Mouse (Mus musculus) macrophage (primary cell): ENCODE measurements around the gene Krtap19-2. TPM values are rescaled to one million over a fixed set of nuclear protein-coding genes. Genes with fewer than 3 reads are reported as not detected.

Source experiments
- H3K27ac ChIP-seq: fragments of 350-480 bp; formaldehyde crosslinking; 2 replicates; pipeline ENCODE4 v1.9.0; 2021
- H3K36me3 ChIP-seq: fragments of 350-480 bp; formaldehyde crosslinking; 2 replicates; pipeline ENCODE4 v1.9.0; 2021; ENCODE audit errors: inconsistent target
- H3K4me3 ChIP-seq: fragments of 350-480 bp; formaldehyde crosslinking; 2 replicates; pipeline ENCODE4 v1.9.0; 2021; ENCODE audit errors: inconsistent target
- H3K79me2 ChIP-seq: fragments of 350-480 bp; formaldehyde crosslinking; 2 replicates; pipeline ENCODE4 v1.9.0; 2021; ENCODE audit errors: inconsistent target
- WGBS: methylation state at CpG from one replicate; pipeline ENCODE4 v1.1.7; 2026; ENCODE audit warnings: inconsistent platforms; ENCODE audit not compliant: missing documents; 5-methylcytosine and 5-hydroxymethylcytosine counted together
- polyA plus RNA-seq: library from polyadenylated mRNA; stranded (reverse); fragments of 250-400 nt; gene quantifications from 3 replicates; pipeline ENCODE4 v1.2.4, GENCODE M21; 2018; ENCODE audit warnings: inconsistent platforms
- total RNA-seq, 78 experiments: library from RNA; depleted of rRNA; stranded (reverse); fragments of 250-400 nt; gene quantifications; 1 replicate in 9 of 78; 2 replicates in 24 of 78; 3 replicates in 43 of 78; 4 replicates in 2 of 78; pipeline ENCODE4 v1.2.4; 2018; ENCODE audit warnings: inconsistent platforms in 56 of 78

Krtap19-2 gene
- total RNA-seq (2018; cell fraction: chromatin; rRNA removed), result not detected
- total RNA-seq (2018; cell fraction: cytosol; rRNA removed), result not detected
- not detected for total RNA-seq (2018; cell fraction: nucleus; rRNA removed)
- not detected in 3 replicates for polyA plus RNA-seq

DNA sequence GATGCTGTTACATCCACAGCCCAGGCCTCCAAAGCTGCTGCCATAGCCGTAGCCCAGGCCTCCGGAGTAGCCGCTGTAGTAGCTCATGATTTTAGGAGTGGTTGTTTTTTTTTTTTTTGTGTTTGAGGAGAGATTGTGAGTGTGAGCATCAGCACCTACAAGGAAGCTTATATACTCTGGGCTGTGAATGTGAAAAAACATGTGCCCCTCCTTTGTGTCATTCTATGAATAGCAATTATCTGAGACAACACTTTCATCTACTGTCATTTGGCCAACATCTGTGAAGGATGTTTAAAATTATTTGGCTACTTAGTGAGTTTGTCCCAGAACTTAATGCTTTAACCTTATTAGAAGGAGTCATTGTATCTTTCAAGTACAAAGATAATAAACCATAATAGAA lies at the start of gene Krtap19-2:
Krtap19-2 (minus strand) TSS at position 101 of the 400 bp plus-strand sequence.
- 89% methylated on average over 3 of the region's 3 CpGs for WGBS
- no peak within 1 kb of the TSS for H3K27ac ChIP-seq

DNA sequence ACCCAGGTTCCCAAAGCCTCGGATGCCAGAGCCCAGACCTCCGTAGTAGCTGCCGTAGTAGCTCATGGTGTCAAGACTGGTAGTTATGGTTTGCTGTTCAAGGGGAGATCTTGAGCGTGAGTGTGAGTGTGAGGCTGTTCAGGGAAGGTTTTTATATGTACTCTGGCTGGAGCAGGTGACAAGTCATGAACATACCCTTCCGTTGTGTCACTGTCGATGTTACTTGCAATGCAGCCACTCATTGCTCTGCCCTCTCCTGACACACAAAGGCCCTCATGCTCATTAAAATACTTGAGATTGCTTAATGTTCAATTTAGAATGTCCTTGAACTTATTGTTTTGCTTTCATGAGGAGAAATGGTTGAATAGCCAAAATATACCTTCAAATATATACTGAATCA lies 22.3 kb upstream of the Krtap19-2 start, which contains the start of gene Krtap19-5:
Krtap19-5 (minus strand) TSS at position 101 of the 400 bp plus-strand sequence.
- H3K79me2 ChIP-seq, result no peaks in the 10 kb centered on the region
- H3K36me3 ChIP-seq, result no peaks in the 10 kb centered on the region
- H3K4me3 ChIP-seq, result no peak within 1 kb of the TSS
- WGBS, result 92% methylated on average over 6 of the region's 6 CpGs
- no peak within 1 kb of the TSS for H3K27ac ChIP-seq

More for the DNA sequence above, at the start of gene Krtap19-2:
- Histone ChIP-seq H3K4me3 (no peak within 1 kb of the TSS), H3K79me2 (no peaks in the 10 kb centered on the region), H3K36me3 (no peaks in the 10 kb centered on the region)

- 90% methylated on average over 5 of the region's 6 CpGs for WGBS
- Histone ChIP-seq H3K79me2 (no peaks in the 10 kb centered on the region), H3K4me3 (no peak overlapping the region), H3K36me3 (no peaks in the 10 kb centered on the region), H3K27ac (no peak overlapping the region)
Observed at GRCm38 (mm10) chr16:88886870-88887269, 12.8 kb upstream of the Krtap19-2 start.

- H3K27ac ChIP-seq, result no peak within 1 kb of the TSS
- WGBS, result 84% methylated on average over 5 of the region's 5 CpGs
- no peaks in the 10 kb centered on the region for H3K36me3 ChIP-seq
- no peaks in the 10 kb centered on the region for H3K79me2 ChIP-seq
- no peak within 1 kb of the TSS for H3K4me3 ChIP-seq
Observed at GRCm38 (mm10) chr16:88884989-88885388, 10.9 kb upstream of the Krtap19-2 start, which contains the start of gene Krtap19-4. Gene Krtap19-4 (minus strand): TSS chr16:88885089.

- Histone ChIP-seq H3K79me2 (no peaks in the 10 kb centered on the region), H3K27ac (no peak within 1 kb of the TSS), H3K36me3 (no peaks in the 10 kb centered on the region), H3K4me3 (no peak within 1 kb of the TSS)
- WGBS, result 79% methylated on average over 2 of the region's 2 CpGs
Observed at GRCm38 (mm10) chr16:88877938-88878337, 3.9 kb upstream of the Krtap19-2 start, which contains the start of gene Krtap19-3. Gene Krtap19-3 (minus strand): TSS chr16:88878038.

DNA sequence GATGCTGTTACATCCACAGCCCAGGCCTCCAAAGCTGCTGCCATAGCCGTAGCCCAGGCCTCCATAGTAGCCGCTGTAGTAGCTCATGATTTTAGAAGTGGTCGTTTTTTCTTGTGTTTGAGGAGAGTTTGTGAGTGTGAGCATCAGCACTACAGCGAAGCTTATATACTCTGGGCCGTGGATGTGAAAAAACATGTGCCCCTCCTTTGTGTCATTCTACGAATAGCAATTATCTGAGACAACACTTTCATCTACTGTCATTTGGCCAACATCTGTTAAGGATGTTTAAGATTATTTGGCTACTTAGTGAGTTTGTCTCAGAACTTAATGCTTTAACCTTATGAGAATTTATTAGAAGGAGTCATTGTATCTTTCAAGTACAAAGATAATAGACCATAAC lies 4.8 kb downstream of the Krtap19-2 start, which contains the start of gene Krtap19-1:
Krtap19-1 (minus strand) TSS at position 101 of the 400 bp plus-strand sequence.
- 82% methylated on average over 6 of the region's 6 CpGs for WGBS
- Histone ChIP-seq H3K36me3 (no peaks in the 10 kb centered on the region), H3K27ac (no peak within 1 kb of the TSS), H3K4me3 (no peak within 1 kb of the TSS), H3K79me2 (no peaks in the 10 kb centered on the region)

- H3K36me3 ChIP-seq, result no peaks in the 10 kb centered on the region
- H3K4me3 ChIP-seq, result no peak overlapping the region
- no peaks in the 10 kb centered on the region for H3K79me2 ChIP-seq
- no peak overlapping the region for H3K27ac ChIP-seq
- whole genome bisulfite sequencing, result 94% methylated on average over 4 of the region's 4 CpGs
Observed at GRCm38 (mm10) chr16:88864887-88865407, 9.1 kb downstream of the Krtap19-2 start.

DNA sequence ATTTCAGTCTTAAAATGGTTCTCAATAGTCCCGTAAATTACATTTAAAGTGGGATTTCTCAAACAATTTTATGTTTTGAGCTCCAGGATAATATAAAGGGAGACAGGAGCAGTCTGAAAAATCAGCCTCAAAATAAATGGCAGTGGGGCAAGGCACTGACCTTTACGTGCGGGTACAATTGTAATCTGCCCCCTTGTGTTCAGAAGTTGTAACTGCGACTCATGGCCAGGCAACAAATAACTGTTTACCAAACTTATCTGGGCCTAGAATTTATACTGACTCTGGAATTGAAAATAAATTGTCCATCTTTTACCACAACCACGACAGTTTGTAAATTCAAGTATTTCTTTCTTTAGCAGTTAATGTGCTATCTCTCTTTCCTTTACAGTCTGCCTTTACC lies 22.6 kb downstream of the Krtap19-2 start:
- no peaks in the 10 kb centered on the region for H3K36me3 ChIP-seq
- no peak overlapping the region for H3K27ac ChIP-seq
- 12% methylated on average over 5 of the region's 5 CpGs for WGBS
- H3K79me2 ChIP-seq, result no peaks in the 10 kb centered on the region
- no peak overlapping the region for H3K4me3 ChIP-seq

DNA sequence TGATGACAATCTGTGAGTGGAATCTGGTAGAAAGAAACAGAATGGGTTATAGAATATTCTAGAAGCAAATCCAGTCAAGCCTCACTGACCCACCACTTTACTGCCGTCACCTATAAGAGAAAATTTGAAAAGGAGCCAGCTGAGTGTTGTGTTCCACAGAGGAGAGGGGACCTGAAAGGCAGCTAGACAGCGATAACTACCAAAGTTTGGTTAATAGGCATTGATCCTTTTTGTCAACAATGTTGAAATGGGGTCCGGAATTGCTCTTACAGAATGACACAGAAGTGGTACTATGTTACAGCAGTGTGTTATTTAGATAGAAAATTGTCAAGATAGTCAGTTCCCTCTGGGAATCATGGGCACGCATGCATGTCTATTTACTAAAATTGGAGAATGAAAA lies 25.5 kb downstream of the Krtap19-2 start:
- no peak overlapping the region for H3K27ac ChIP-seq

DNA sequence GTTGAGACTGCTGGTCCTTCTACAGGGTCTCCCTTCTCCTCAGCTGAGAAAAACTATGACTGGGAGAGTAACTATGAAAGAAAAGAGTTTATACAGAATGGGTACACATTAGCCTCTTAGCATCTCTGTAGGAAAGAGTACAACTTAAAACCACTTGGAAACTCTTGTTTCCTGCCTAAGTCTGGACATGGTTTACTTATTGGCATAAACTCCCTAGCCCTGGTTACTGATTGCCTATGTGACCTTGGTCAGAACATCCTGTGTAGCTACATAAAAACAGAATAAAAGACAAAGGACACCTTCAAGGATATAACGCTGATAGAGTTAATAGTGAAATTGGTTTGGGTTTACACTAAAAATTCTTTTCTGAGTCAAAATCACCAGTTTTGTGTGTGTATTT lies 26.7 kb downstream of the Krtap19-2 start:
- Histone ChIP-seq H3K36me3 (no peaks in the 10 kb centered on the region), H3K79me2 (no peaks in the 10 kb centered on the region), H3K4me3 (no peak overlapping the region), H3K27ac (no peak overlapping the region)
- 100% methylated on average over 1 of the region's 1 CpGs for WGBS

More for the DNA sequence above, 25.5 kb downstream of the Krtap19-2 start:
- Histone ChIP-seq H3K36me3 (no peaks in the 10 kb centered on the region), H3K4me3 (no peak overlapping the region), H3K79me2 (no peaks in the 10 kb centered on the region)
- WGBS, result 89% methylated on average over 4 of the region's 4 CpGs

DNA sequence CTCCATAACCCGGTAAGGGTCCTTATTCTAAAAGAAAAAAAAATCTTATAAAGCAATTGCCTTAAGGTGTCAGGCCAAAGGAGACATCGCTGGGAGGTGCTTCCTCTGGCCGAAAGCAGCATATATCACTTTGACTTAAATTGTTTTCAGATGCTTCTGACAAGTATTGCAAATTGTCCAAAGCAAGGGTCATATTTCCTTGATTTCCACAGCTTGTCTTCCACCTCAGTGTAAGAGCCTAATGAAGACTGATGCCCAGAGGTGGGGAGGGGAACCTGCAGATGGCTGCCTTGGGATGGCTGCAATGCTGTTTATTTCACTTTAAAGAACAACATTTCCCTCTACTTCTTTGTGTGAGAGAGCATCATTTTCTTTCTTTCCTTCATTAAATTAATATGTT lies 47.1 kb downstream of the Krtap19-2 start:
- 78% methylated on average over 3 of the region's 3 CpGs for WGBS
- no peaks in the 10 kb centered on the region for H3K79me2 ChIP-seq
- H3K36me3 ChIP-seq, result no peaks in the 10 kb centered on the region
- H3K27ac ChIP-seq, result no peak overlapping the region
- no peak overlapping the region for H3K4me3 ChIP-seq

DNA sequence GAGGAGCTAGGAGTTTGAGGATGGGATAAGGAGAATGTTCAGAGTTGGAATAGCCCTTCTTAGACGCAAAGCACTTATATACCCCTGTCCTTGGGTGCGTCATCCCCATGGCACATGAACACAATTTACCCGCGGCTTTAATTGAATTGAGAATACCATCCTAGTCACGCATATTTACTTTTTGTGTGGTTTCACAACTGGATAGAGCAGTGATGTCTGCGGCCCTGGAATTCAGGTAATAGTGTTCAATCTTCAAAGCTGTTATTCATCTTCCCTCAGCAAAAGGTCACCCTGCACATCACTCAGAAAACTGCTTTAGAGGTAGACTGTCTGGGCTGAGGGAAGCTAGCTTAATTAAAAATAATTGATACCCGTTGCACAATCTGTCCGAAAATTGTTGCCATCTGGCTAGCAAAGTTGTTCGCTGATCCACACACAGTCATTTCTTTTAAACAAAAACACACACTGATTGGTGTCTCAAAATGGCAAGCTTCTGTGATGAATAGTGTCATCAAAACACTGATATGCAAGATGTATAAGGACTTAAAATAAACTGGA lies 47.9 kb downstream of the Krtap19-2 start, which contains the start of gene Krtap14:
Krtap14 (minus strand) TSS at position 51 of the 558 bp plus-strand sequence.
- 90% methylated on average over 9 of the region's 9 CpGs for WGBS
- H3K36me3 ChIP-seq, result no peaks in the 10 kb centered on the region

GRCm38 (mm10) chr16:88823736-88824135 lies 50.3 kb downstream of the Krtap19-2 start:
- H3K79me2 ChIP-seq, result no peaks in the 10 kb centered on the region
- no peak overlapping the region for H3K4me3 ChIP-seq
- H3K27ac ChIP-seq, result no peak overlapping the region
- H3K36me3 ChIP-seq, result no peaks in the 10 kb centered on the region
- 84% methylated on average over 3 of the region's 3 CpGs for WGBS

More for the DNA sequence above, 47.9 kb downstream of the Krtap19-2 start, which contains the start of gene Krtap14:
- H3K79me2 ChIP-seq, result no peaks in the 10 kb centered on the region
- H3K4me3 ChIP-seq, result no peak within 1 kb of the TSS
- H3K27ac ChIP-seq, result no peak within 1 kb of the TSS
